Mouse (Mus musculus): ENCODE data around the gene Fjx1. TPM values are rescaled to one million over a fixed set of nuclear protein-coding genes. Genes with fewer than 3 reads are reported as not detected.

Gene Fjx1
- polyA plus RNA-seq, 1 experiment from 2014 or later, result 25.7 TPM

DNA sequence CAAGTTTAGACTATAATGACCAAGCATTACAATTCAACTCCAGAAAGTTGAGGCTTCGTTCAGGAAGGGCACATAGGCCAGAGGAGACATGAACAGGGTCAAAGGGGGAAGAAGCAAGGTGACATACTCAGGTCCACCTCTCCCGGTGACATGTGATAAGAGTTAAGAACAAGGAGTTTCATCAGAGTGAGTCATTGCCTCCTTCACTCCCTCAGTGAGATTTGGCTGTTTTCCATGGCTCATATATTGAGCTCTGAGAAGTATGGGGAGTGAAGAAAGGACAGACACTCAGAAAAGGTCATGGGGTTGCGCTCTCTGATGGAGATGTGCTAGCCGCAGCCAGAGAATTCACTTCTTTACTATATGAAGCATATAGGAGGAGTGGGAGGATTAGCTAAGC is 41.7 kb downstream of the Fjx1 start:
- no peak overlapping the region for H3K9ac ChIP-seq
- ATAC-seq (ENCODE audit: low FRiP score, low read depth), result no peak

DNA sequence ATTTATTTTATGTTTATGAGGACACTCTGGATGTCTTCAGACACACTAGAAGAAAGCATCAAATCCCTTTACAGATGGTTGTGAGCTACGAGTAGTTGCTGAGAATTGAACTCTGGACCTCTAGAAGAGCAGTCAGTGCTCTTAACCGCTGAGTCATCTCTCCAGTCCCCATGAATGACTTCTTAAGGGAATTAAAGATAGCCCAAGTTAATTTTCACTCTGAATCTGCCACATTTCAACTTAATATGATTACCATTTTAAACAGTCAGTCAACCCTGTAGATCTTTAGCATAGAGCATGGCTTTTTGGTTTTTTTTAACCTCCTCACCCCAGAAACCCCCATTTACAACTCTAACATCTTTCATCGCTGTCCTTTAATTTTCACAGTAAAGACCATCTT is 42.6 kb downstream of the Fjx1 start:
- no peak overlapping the region for H3K4me2 ChIP-seq (replicated peaks)
- H3K4me3 ChIP-seq, result no peak overlapping the region
- ATAC-seq (ENCODE audit: low FRiP score, low read depth), result no peak
- H3K9me3 ChIP-seq, result no peaks in the 10 kb centered on the region
- H3K27me3 ChIP-seq, result no peaks in the 10 kb centered on the region
- H3K36me3 ChIP-seq, result no peaks in the 10 kb centered on the region
- no peak overlapping the region for H3K9ac ChIP-seq
- WGBS, result 86% methylated on average over 3 of the region's 3 CpGs
- H3K27ac ChIP-seq, result no peak overlapping the region
- peaks cover 9% of the 10 kb centered on the region for H3K4me1 ChIP-seq

More for the DNA sequence above, 41.7 kb downstream of the Fjx1 start:
- Histone ChIP-seq H3K4me3 (no peak overlapping the region), H3K27me3 (no peaks in the 10 kb centered on the region), H3K36me3 (no peaks in the 10 kb centered on the region), H3K27ac (no peak overlapping the region), H3K4me2 (replicated peaks) (no peak overlapping the region), H3K9me3 (no peaks in the 10 kb centered on the region), H3K4me1 (peaks cover 9% of the 10 kb centered on the region)
- 77% methylated on average over 4 of the region's 4 CpGs for WGBS

DNA sequence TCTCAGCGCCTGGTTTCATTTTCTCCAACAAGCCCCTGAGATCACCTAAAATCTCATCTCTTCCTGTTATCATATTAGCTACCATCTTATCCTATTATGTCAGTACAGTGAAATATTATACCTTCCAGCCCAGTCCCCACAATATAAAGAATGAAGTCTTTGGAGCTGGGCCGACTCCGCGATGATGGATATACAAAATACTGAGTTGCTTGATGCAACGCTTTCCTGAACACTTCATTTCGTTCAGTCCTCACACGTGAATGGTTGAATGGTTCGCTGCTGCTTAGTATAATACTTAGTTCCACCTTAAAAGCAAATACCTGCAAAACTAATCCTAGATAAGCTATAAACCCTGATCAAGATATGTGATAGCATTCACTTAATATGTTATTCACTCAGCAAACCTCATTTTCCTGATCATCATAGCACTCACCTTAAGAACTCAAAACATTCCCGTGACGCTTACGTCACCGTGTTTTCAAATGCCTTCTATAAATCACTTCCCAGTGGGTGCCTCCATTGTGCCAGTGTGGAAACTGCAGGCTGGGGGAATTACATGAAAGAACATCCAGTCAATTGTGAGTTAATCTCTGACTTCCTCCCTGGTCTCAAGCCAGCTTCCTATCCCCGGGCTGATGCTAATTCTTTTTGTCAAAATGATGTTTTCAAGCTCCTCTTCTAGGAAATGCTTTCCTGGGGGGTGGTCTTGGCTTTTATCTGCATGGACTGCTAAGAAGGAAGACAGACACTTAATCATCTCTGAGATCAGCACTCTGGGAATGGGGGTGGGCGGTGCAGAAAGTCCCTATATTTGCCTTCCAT is 44.7 kb downstream of the Fjx1 start, which contains the start of gene Trim44:
TSS of gene Trim44 (minus strand) at position 466 of the 822 bp plus-strand sequence.
- Histone ChIP-seq H3K27me3 (no peaks in the 10 kb centered on the region), H3K4me1 (peaks cover 9% of the 10 kb centered on the region), H3K36me3 (no peaks in the 10 kb centered on the region), H3K4me3 (no peak within 1 kb of the TSS), H3K4me2 (replicated peaks) (peak within 1 kb of the TSS; percentile 45), H3K9me3 (no peaks in the 10 kb centered on the region), H3K9ac (no peak within 1 kb of the TSS), H3K27ac (no peak within 1 kb of the TSS)
- 30% methylated on average over 14 of the region's 14 CpGs for WGBS
- no peak for ATAC-seq (ENCODE audit: low FRiP score, low read depth)

GRCm38 (mm10) chr2:102406324-102407304 is 45.7 kb downstream of the Fjx1 start:
- Histone ChIP-seq H3K9me3 (no peaks in the 10 kb centered on the region), H3K4me1 (peaks cover 9% of the 10 kb centered on the region), H3K27me3 (no peaks in the 10 kb centered on the region), H3K27ac (no peak overlapping the region), H3K4me2 (replicated peaks) (no peak overlapping the region), H3K9ac (no peak overlapping the region), H3K36me3 (no peaks in the 10 kb centered on the region), H3K4me3 (no peak overlapping the region)
- WGBS, result 85% methylated on average over 4 of the region's 4 CpGs
- no peak for ATAC-seq (ENCODE audit: low FRiP score, low read depth)

- H3K9ac ChIP-seq, result no peak overlapping the region
These were observed 48.3 kb downstream of the Fjx1 start for GRCm38 (mm10) chr2:102403982-102404381.

DNA sequence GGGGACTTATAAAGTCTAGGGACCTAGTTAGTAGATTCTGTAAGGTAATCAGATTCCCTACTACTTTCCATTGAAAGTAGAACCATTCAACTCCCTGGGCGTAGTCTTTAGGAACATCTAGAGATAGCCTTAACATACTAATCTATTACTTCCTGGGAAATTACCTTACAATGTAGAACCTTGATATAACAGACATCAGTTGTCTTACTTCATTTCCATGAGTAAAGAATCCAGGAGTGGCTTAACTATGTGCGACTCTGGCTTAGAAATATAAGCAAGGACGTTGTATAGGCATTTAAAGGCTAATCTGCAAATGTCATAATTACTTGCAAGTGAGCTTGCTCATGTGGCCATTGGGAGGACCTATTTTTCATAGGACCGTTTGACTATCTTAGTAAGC is 49.0 kb downstream of the Fjx1 start:
- no peak overlapping the region for H3K4me3 ChIP-seq
- H3K27ac ChIP-seq, result no peak overlapping the region
- no peaks in the 10 kb centered on the region for H3K27me3 ChIP-seq
- peaks cover 24% of the 10 kb centered on the region for H3K4me1 ChIP-seq
- no peak overlapping the region for H3K4me2 ChIP-seq (replicated peaks)
- WGBS, result 92% methylated on average over 4 of the region's 4 CpGs
- no peaks in the 10 kb centered on the region for H3K36me3 ChIP-seq
- no peak for ATAC-seq (ENCODE audit: low FRiP score, low read depth)
- no peak overlapping the region for H3K9ac ChIP-seq
- no peaks in the 10 kb centered on the region for H3K9me3 ChIP-seq

More at GRCm38 (mm10) chr2:102403982-102404381, 48.3 kb downstream of the Fjx1 start:
- Histone ChIP-seq H3K9me3 (no peaks in the 10 kb centered on the region), H3K4me1 (peaks cover 22% of the 10 kb centered on the region), H3K4me3 (no peak overlapping the region), H3K27me3 (no peaks in the 10 kb centered on the region), H3K4me2 (replicated peaks) (no peak overlapping the region), H3K27ac (no peak overlapping the region), H3K36me3 (no peaks in the 10 kb centered on the region)
- WGBS, result 83% methylated on average over 5 of the region's 5 CpGs
- no peak for ATAC-seq (ENCODE audit: low FRiP score, low read depth)

DNA sequence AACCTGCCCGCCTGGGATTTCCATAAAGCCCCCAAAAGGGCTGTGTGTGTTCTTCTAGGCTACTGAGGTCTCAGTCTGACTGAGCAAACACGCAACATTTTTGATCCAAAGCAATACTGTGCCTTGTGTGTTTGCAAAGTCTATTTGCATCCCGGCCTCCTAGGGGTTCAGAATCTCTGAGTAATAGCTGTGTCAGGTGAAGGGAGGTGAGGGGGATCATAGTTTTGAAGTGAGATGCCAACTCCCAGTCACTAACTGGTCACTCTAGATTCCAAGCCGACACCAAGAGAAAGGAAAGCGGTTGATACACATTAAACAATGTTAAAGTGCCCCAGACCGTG is 51.0 kb downstream of the Fjx1 start:
- peak overlapping the region; percentile 89 for H3K4me2 ChIP-seq (replicated peaks)
- H3K27ac ChIP-seq, result peak overlapping the region; percentile 95
- H3K4me3 ChIP-seq, result peak overlapping the region; percentile 75
- H3K27me3 ChIP-seq, result no peaks in the 10 kb centered on the region
- peak; percentile 56 for ATAC-seq (ENCODE audit: low FRiP score, low read depth)
- peak overlapping the region; percentile 92 for H3K9ac ChIP-seq
- H3K9me3 ChIP-seq, result no peaks in the 10 kb centered on the region
- WGBS, result 18% methylated on average over 6 of the region's 6 CpGs
- no peaks in the 10 kb centered on the region for H3K36me3 ChIP-seq
- peaks cover 16% of the 10 kb centered on the region for H3K4me1 ChIP-seq

- Histone ChIP-seq H3K27me3 (no peaks in the 10 kb centered on the region), H3K36me3 (no peaks in the 10 kb centered on the region), H3K4me2 (replicated peaks) (peak overlapping the region; percentile 89), H3K4me3 (peak overlapping the region; percentile 75), H3K4me1 (peaks cover 16% of the 10 kb centered on the region), H3K9ac (peak overlapping the region; percentile 92), H3K27ac (peak overlapping the region; percentile 95), H3K9me3 (no peaks in the 10 kb centered on the region)
- peak; percentile 88 for ATAC-seq (ENCODE audit: low FRiP score, low read depth)
- under 1% methylated on average over 86 of the region's 94 CpGs for WGBS
These were observed 51.5 kb downstream of the Fjx1 start for GRCm38 (mm10) chr2:102400605-102401351.

DNA sequence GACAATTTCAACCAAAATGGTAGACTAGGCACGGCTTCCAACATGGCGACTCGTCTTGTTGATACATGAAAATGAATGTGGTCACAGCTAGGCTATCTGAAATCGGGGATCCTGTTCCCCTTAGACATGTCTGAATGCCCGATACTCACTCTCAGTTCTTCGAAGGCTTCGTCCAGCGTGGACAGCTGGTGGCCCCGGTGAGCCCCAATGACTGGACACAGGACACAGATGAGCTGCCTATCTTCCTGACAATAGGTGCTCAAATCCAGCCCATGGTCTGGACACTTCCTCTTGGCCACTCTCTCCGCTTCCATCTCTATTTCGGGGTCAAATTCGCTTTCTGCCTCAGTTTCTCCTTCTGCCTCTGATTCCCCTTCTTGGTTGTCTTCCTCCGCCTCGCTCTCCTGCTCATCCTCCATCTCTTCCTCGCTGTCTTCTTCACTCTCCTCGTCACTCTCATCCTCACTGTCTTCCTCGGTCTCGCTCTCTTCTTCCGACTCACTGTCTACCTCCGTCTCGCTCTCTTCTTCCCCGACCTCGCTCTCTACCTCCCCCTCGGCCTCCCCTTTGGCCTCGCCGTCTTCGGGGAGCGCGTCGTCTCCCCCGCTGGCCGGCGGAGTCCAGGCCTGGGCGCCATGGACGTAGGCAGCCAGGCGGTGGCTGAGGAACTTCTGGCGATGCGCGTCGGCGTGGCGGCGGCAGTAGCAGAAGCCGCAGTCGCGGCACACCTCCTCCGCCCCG is 52.3 kb downstream of the Fjx1 start:
- H3K4me3 ChIP-seq, result peak overlapping the region; percentile 75
- H3K9ac ChIP-seq, result peak overlapping the region; percentile 92
- H3K36me3 ChIP-seq, result no peaks in the 10 kb centered on the region
- H3K9me3 ChIP-seq, result no peaks in the 10 kb centered on the region
- H3K4me1 ChIP-seq, result peaks cover 16% of the 10 kb centered on the region
- H3K27ac ChIP-seq, result peak overlapping the region; percentile 95
- no peak; the same call in 1 of the 2 replicates for ATAC-seq (ENCODE audit: low FRiP score, low read depth)
- H3K27me3 ChIP-seq, result no peaks in the 10 kb centered on the region
- peak overlapping the region; percentile 89 for H3K4me2 ChIP-seq (replicated peaks)
- 37% methylated on average over 48 of the region's 48 CpGs for WGBS
